Mouse (Mus musculus) hematopoietic multipotent progenitor cell, adult 10-12 weeks (in vitro differentiated cells): ENCODE data around the gene Xlr3a. TPM values are rescaled to one million over a fixed set of nuclear protein-coding genes. Genes with fewer than 3 reads are reported as not detected.

Experiments used
- polyA plus RNA-seq: library from polyadenylated mRNA; stranded (reverse); fragments of >175 nt; gene quantifications from 2 replicates; pipeline ENCODE4 v1.2.3, GENCODE M21; 2012; ENCODE audit warnings: low replicate concordance

Gene Xlr3a
- polyA plus RNA-seq, result not detected in 2 replicates

GRCm38 (mm10) chrX:73096941-73097508 is at the start of gene Xlr3a:
Gene Xlr3a, minus strand, starts transcription at chrX:73097095.

GRCm38 (mm10) chrX:73116747-73117146 is 19.9 kb upstream of the Xlr3a start, which contains the start of gene Gm14685:
Gene Gm14685, plus strand, starts transcription at chrX:73117047.

GRCm38 (mm10) chrX:73082267-73083055 is 14.4 kb downstream of the Xlr3a start, which contains the start of gene Xlr4a:
Gene Xlr4a, minus strand, starts transcription at chrX:73082478.

GRCm38 (mm10) chrX:73064415-73064793 is 32.5 kb downstream of the Xlr3a start, which contains the start of gene Pnma3:
Gene Pnma3, plus strand, starts transcription at chrX:73064787.

GRCm38 (mm10) chrX:73037003-73037402 is 59.9 kb downstream of the Xlr3a start, which contains the start of gene Pnma5:
Gene Pnma5, minus strand, starts transcription at chrX:73037103.

Other genes with a start within 250 kb of the Xlr3a start
- 0.55 and 5.8 TPM in 2 replicates for gene Cetn2, start 178.7 kb downstream of the Xlr3a start, polyA plus RNA-seq
- gene Nsdhl, start 178.5 kb downstream of the Xlr3a start, polyA plus RNA-seq, result 0.55 and 1.4 TPM in 2 replicates
- not detected in 2 replicates for gene Zfp185, start 109.8 kb downstream of the Xlr3a start, polyA plus RNA-seq
- gene Pnma5, start 60.0 kb downstream of the Xlr3a start, polyA plus RNA-seq, result not detected in 2 replicates
- gene Pnma3, start 32.3 kb downstream of the Xlr3a start, polyA plus RNA-seq, result not detected in 2 replicates
- 0.46 and 0.94 TPM in 2 replicates for gene Xlr4a, start 14.6 kb downstream of the Xlr3a start, polyA plus RNA-seq
- 0.04 TPM in 1 of 2 replicates, not detected in the other for gene Gm14685, start 20.0 kb upstream of the Xlr3a start, polyA plus RNA-seq
- not detected in 2 replicates for gene Xlr5b, start 51.7 kb upstream of the Xlr3a start, polyA plus RNA-seq
- not detected in 2 replicates for gene DXBay18, start 52.4 kb upstream of the Xlr3a start, polyA plus RNA-seq
- gene Spin2d, start 79.9 kb upstream of the Xlr3a start, polyA plus RNA-seq, result not detected in 2 replicates
- gene Xlr3b, start 95.1 kb upstream of the Xlr3a start, polyA plus RNA-seq, result not detected in 2 replicates
- gene Xlr4b, start 117.2 kb upstream of the Xlr3a start, polyA plus RNA-seq, result 2.9 and 7.0 TPM in 2 replicates
- 20.1 and 52.4 TPM in 2 replicates for gene F8a, start 131.2 kb upstream of the Xlr3a start, polyA plus RNA-seq
- 0.91 and 2.7 TPM in 2 replicates for gene Xlr4c, start 146.0 kb upstream of the Xlr3a start, polyA plus RNA-seq
- gene Xlr3c, start 168.3 kb upstream of the Xlr3a start, polyA plus RNA-seq, result not detected in 2 replicates
- not detected in 2 replicates for gene Xlr5a, start 195.9 kb upstream of the Xlr3a start, polyA plus RNA-seq
- not detected in 2 replicates for gene Xlr5c, start 195.9 kb upstream of the Xlr3a start, polyA plus RNA-seq
- gene Gm45015, start 239.7 kb upstream of the Xlr3a start, polyA plus RNA-seq, result not detected in 2 replicates
- 5.2 and 6.1 TPM in 2 replicates for gene Zfp275, start 245.5 kb upstream of the Xlr3a start, polyA plus RNA-seq